Mouse (Mus musculus) ES-Bruce4 (cell line): ENCODE results near the gene Sept9.

Source experiments
- CTCF ChIP-seq: IDR thresholded peaks from one replicate; pipeline ENCODE4 v1.8.1; 2011; ENCODE audit warnings: low read depth, low read length
- POLR2A ChIP-seq: IDR thresholded peaks from one replicate; pipeline ENCODE4 v1.8.1; 2011; ENCODE audit warnings: low read length; ENCODE audit not compliant: insufficient read depth

DNA sequence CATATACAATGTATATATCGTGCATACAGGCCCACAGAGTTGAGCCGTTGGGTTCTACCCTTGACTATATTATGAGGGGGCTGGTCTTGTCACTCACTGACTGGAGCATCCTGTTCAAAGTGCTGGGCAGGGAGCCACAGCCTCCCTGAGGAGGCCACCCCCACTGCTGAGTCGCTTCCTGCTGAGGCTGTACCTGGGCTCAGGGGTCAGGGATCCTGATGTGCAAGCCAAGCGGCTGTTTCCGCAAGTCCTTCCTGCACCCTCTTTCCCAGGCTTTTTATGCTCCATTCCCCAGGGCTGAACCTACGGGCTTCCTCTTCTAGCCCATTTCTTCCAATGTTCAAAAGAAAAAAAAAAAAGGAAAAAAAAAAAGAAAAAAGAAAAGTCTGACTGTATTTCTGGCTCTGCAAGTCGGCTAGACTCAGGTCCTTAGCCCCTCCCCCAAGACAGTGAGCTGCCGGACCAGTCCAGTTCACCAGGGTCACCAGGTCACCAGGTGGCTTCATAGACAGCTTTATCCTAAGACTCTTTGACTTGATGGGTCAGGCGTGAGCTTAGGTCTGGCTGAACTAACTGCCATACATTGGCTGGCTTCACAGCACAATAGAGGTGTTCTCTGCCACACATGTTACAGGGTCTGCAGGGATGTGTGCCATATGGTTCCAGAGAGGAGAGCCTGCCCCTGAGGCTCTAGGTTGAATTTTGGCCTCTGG, 63.8 kb downstream of the Sept9 start:
- no peak for TF ChIP-seq POLR2A
- TF ChIP-seq CTCF: no peak
